Mouse (Mus musculus): ENCODE data around the gene Fars2. TPM values are rescaled to one million over a fixed set of nuclear protein-coding genes. Genes with fewer than 3 reads are reported as not detected.

The Fars2 gene
- polyA plus RNA-seq, 1 experiment from 2014 or later = 32.5 TPM

GRCm38 (mm10) chr13:36727779-36728470 is 610.7 kb downstream of the Fars2 start:
- Histone ChIP-seq H3K36me3 (ENCODE audit: control insufficient read depth, insufficient read depth, low read length) (no peaks in the 10 kb centered on the region), H3K4me1 (ENCODE audit: control insufficient read depth, insufficient read depth, low read length) (peaks cover 19% of the 10 kb centered on the region), H3K27ac (replicated peaks; ENCODE audit: low read depth, low read length) (no peak overlapping the region; the same call in 1 of the 2 replicates), H3K9me3 (ENCODE audit: control insufficient read depth, low read length) (no peaks in the 10 kb centered on the region), H3K4me2 (ENCODE audit: low read depth, low read length) (peak overlapping the region; percentile 53), H3K27me3 (replicated peaks; ENCODE audit: control insufficient read depth, insufficient read depth, low read length) (peaks cover 95% of the 10 kb centered on the region), H3K4me3 (ENCODE audit: low read depth, low read length) (peak overlapping the region; percentile 31), H3K9ac (ENCODE audit: low read depth, low read length) (peak overlapping the region; percentile 42)
- WGBS = 1% methylated on average over 20 of the region's 23 CpGs
- no peak for DNase-seq (ENCODE audit: low spot score)
- no peak for ATAC-seq (ENCODE audit: low read depth)

GRCm38 (mm10) chr13:36728509-36728908 is 611.3 kb downstream of the Fars2 start:
- peaks cover 19% of the 10 kb centered on the region for H3K4me1 ChIP-seq (ENCODE audit: control insufficient read depth, insufficient read depth, low read length)
- H3K36me3 ChIP-seq (ENCODE audit: control insufficient read depth, insufficient read depth, low read length) = no peaks in the 10 kb centered on the region
- no peak overlapping the region for H3K27ac ChIP-seq (replicated peaks; ENCODE audit: low read depth, low read length)
- no peaks in the 10 kb centered on the region for H3K9me3 ChIP-seq (ENCODE audit: control insufficient read depth, low read length)
- no peak overlapping the region for H3K4me2 ChIP-seq (ENCODE audit: low read depth, low read length)
- 12% methylated on average over 5 of the region's 5 CpGs for WGBS
- H3K27me3 ChIP-seq (replicated peaks; ENCODE audit: control insufficient read depth, insufficient read depth, low read length) = peaks cover 95% of the 10 kb centered on the region
- H3K4me3 ChIP-seq (ENCODE audit: low read depth, low read length) = 0 out of 2 replicates have a peak overlapping the region, but pooled peaks have one; percentile 6
- DNase-seq (ENCODE audit: low spot score) (no peak), ATAC-seq (ENCODE audit: low read depth) (no peak)
- H3K9ac ChIP-seq (ENCODE audit: low read depth, low read length) = no peak overlapping the region

GRCm38 (mm10) chr13:36729731-36730340 is 612.6 kb downstream of the Fars2 start:
- WGBS = 16% methylated on average over 13 of the region's 13 CpGs
- H3K27ac ChIP-seq (replicated peaks; ENCODE audit: low read depth, low read length) = no peak overlapping the region
- no peaks in the 10 kb centered on the region for H3K9me3 ChIP-seq (ENCODE audit: control insufficient read depth, low read length)
- peaks cover 95% of the 10 kb centered on the region for H3K27me3 ChIP-seq (replicated peaks; ENCODE audit: control insufficient read depth, insufficient read depth, low read length)
- no peaks in the 10 kb centered on the region for H3K36me3 ChIP-seq (ENCODE audit: control insufficient read depth, insufficient read depth, low read length)
- H3K4me3 ChIP-seq (ENCODE audit: low read depth, low read length) = no peak overlapping the region
- no peak overlapping the region for H3K9ac ChIP-seq (ENCODE audit: low read depth, low read length)
- no peak for DNase-seq (ENCODE audit: low spot score)
- no peak for ATAC-seq (ENCODE audit: low read depth)
- peaks cover 18% of the 10 kb centered on the region; the same call in 1 of the 2 replicates for H3K4me1 ChIP-seq (ENCODE audit: control insufficient read depth, insufficient read depth, low read length)
- H3K4me2 ChIP-seq (ENCODE audit: low read depth, low read length) = peak overlapping the region; percentile 12; the same call in 1 of the 2 replicates

- no peak for ATAC-seq (ENCODE audit: low read depth)
- Histone ChIP-seq H3K36me3 (ENCODE audit: control insufficient read depth, insufficient read depth, low read length) (no peaks in the 10 kb centered on the region), H3K27me3 (replicated peaks; ENCODE audit: control insufficient read depth, insufficient read depth, low read length) (peaks cover 95% of the 10 kb centered on the region), H3K4me1 (ENCODE audit: control insufficient read depth, insufficient read depth, low read length) (peaks cover 20% of the 10 kb centered on the region; the same call in 1 of the 2 replicates), H3K4me2 (ENCODE audit: low read depth, low read length) (peak overlapping the region; percentile 12; the same call in 1 of the 2 replicates), H3K9me3 (ENCODE audit: control insufficient read depth, low read length) (no peaks in the 10 kb centered on the region), H3K9ac (ENCODE audit: low read depth, low read length) (no peak overlapping the region), H3K4me3 (ENCODE audit: low read depth, low read length) (no peak overlapping the region), H3K27ac (replicated peaks; ENCODE audit: low read depth, low read length) (no peak overlapping the region)
- DNase-seq (ENCODE audit: low spot score) = no peak
- WGBS = 10% methylated on average over 14 of the region's 14 CpGs
Measured at GRCm38 (mm10) chr13:36730341-36730761, 613.1 kb downstream of the Fars2 start.

- WGBS = 4% methylated on average over 34 of the region's 34 CpGs
- Histone ChIP-seq H3K27me3 (replicated peaks; ENCODE audit: control insufficient read depth, insufficient read depth, low read length) (peaks cover 94% of the 10 kb centered on the region), H3K4me3 (ENCODE audit: low read depth, low read length) (peak overlapping the region; percentile 35), H3K4me1 (ENCODE audit: control insufficient read depth, insufficient read depth, low read length) (peaks cover 26% of the 10 kb centered on the region; the same call in 1 of the 2 replicates), H3K4me2 (ENCODE audit: low read depth, low read length) (peak overlapping the region; percentile 54), H3K36me3 (ENCODE audit: control insufficient read depth, insufficient read depth, low read length) (no peaks in the 10 kb centered on the region), H3K27ac (replicated peaks; ENCODE audit: low read depth, low read length) (no peak overlapping the region), H3K9me3 (ENCODE audit: control insufficient read depth, low read length) (no peaks in the 10 kb centered on the region), H3K9ac (ENCODE audit: low read depth, low read length) (peak overlapping the region; percentile 17; the same call in 1 of the 2 replicates)
- ATAC-seq (ENCODE audit: low read depth) (no peak), DNase-seq (ENCODE audit: low spot score) (peak; percentile 67)
Measured at GRCm38 (mm10) chr13:36731016-36731930, 614.1 kb downstream of the Fars2 start.

- H3K9ac ChIP-seq (ENCODE audit: low read depth, low read length) = 0 out of 2 replicates have a peak overlapping the region, but pooled peaks have one; percentile 28
- H3K4me3 ChIP-seq (ENCODE audit: low read depth, low read length) = peak overlapping the region; percentile 35
- no peaks in the 10 kb centered on the region for H3K9me3 ChIP-seq (ENCODE audit: control insufficient read depth, low read length)
- no peak overlapping the region for H3K27ac ChIP-seq (replicated peaks; ENCODE audit: low read depth, low read length)
- H3K27me3 ChIP-seq (replicated peaks; ENCODE audit: control insufficient read depth, insufficient read depth, low read length) = peaks cover 90% of the 10 kb centered on the region
- 0% methylated on average over 23 of the region's 23 CpGs for WGBS
- DNase-seq (ENCODE audit: low spot score) (no peak), ATAC-seq (ENCODE audit: low read depth) (no peak)
- H3K4me2 ChIP-seq (ENCODE audit: low read depth, low read length) = peak overlapping the region; percentile 54
- H3K4me1 ChIP-seq (ENCODE audit: control insufficient read depth, insufficient read depth, low read length) = peaks cover 25% of the 10 kb centered on the region; the same call in 1 of the 2 replicates
- H3K36me3 ChIP-seq (ENCODE audit: control insufficient read depth, insufficient read depth, low read length) = no peaks in the 10 kb centered on the region
Measured at GRCm38 (mm10) chr13:36731931-36732461, 614.8 kb downstream of the Fars2 start.

GRCm38 (mm10) chr13:36732891-36733490 is 615.8 kb downstream of the Fars2 start:
- H3K4me2 ChIP-seq (ENCODE audit: low read depth, low read length) = no peak overlapping the region

More at GRCm38 (mm10) chr13:36732891-36733490, 615.8 kb downstream of the Fars2 start:
- 6% methylated on average over 6 of the region's 6 CpGs for WGBS
- H3K4me3 ChIP-seq (ENCODE audit: low read depth, low read length) = peak overlapping the region; percentile 25
- peaks cover 82% of the 10 kb centered on the region for H3K27me3 ChIP-seq (replicated peaks; ENCODE audit: control insufficient read depth, insufficient read depth, low read length)
- H3K4me1 ChIP-seq (ENCODE audit: control insufficient read depth, insufficient read depth, low read length) = peaks cover 18% of the 10 kb centered on the region; the same call in 1 of the 2 replicates
- H3K9ac ChIP-seq (ENCODE audit: low read depth, low read length) = no peak overlapping the region
- H3K9me3 ChIP-seq (ENCODE audit: control insufficient read depth, low read length) = no peaks in the 10 kb centered on the region
- DNase-seq (ENCODE audit: low spot score) (no peak), ATAC-seq (ENCODE audit: low read depth) (no peak)
- H3K27ac ChIP-seq (replicated peaks; ENCODE audit: low read depth, low read length) = no peak overlapping the region
- H3K36me3 ChIP-seq (ENCODE audit: control insufficient read depth, insufficient read depth, low read length) = no peaks in the 10 kb centered on the region

All from embryonic facial prominence, embryonic 14.5 days (tissue).